Mouse (Mus musculus): ENCODE data around the gene Mad2l2. TPM values are rescaled to one million over a fixed set of nuclear protein-coding genes. Genes with fewer than 3 reads are reported as not detected.

Gene Mad2l2
- polyA plus RNA-seq, 1 experiment from 2014 or later = 100 TPM

- peak overlapping the region; percentile 90 for H3K4me2 ChIP-seq (ENCODE audit: low read length)
- H3K9ac ChIP-seq (ENCODE audit: low read depth, low read length) = peak overlapping the region; percentile 68
- H3K27ac ChIP-seq (ENCODE audit: low read length) = no peak overlapping the region
- H3K36me3 ChIP-seq (ENCODE audit: control insufficient read depth, insufficient read depth, low read length) = no peaks in the 10 kb centered on the region
- 5% methylated on average over 24 of the region's 30 CpGs for WGBS
- no peak; the same call in 1 of the 2 replicates for ATAC-seq
- H3K9me3 ChIP-seq (replicated peaks; ENCODE audit: control insufficient read depth, low read length, poor library complexity, severe bottlenecking) = no peaks in the 10 kb centered on the region
- H3K4me1 ChIP-seq (ENCODE audit: control insufficient read depth, insufficient read depth, low read length) = peaks cover 10% of the 10 kb centered on the region
- peak overlapping the region; percentile 53 for H3K4me3 ChIP-seq (ENCODE audit: low read depth, low read length)
- no peaks in the 10 kb centered on the region for H3K27me3 ChIP-seq (ENCODE audit: control insufficient read depth, insufficient read depth, low read depth, low read length)
These were observed 42.9 kb upstream of the Mad2l2 start for GRCm38 (mm10) chr4:148087091-148087906.

- WGBS = 4% methylated on average over 33 of the region's 34 CpGs
These were observed 42.2 kb upstream of the Mad2l2 start, which contains the start of gene Agtrap for GRCm38 (mm10) chr4:148087907-148088527. Gene Agtrap, minus strand, starts transcription at chr4:148088031.

GRCm38 (mm10) chr4:148089166-148089565, 41.0 kb upstream of the Mad2l2 start:
- Histone ChIP-seq H3K4me1 (ENCODE audit: control insufficient read depth, insufficient read depth, low read length) (peaks cover 10% of the 10 kb centered on the region), H3K4me3 (ENCODE audit: low read depth, low read length) (no peak overlapping the region), H3K36me3 (ENCODE audit: control insufficient read depth, insufficient read depth, low read length) (no peaks in the 10 kb centered on the region), H3K9ac (ENCODE audit: low read depth, low read length) (no peak overlapping the region), H3K9me3 (replicated peaks; ENCODE audit: control insufficient read depth, low read length, poor library complexity, severe bottlenecking) (no peaks in the 10 kb centered on the region), H3K27me3 (ENCODE audit: control insufficient read depth, insufficient read depth, low read depth, low read length) (no peaks in the 10 kb centered on the region), H3K4me2 (ENCODE audit: low read length) (no peak overlapping the region), H3K27ac (ENCODE audit: low read length) (no peak overlapping the region)
- no peak for ATAC-seq
- 55% methylated on average over 4 of the region's 4 CpGs for WGBS

More at GRCm38 (mm10) chr4:148087907-148088527, 42.2 kb upstream of the Mad2l2 start, which contains the start of gene Agtrap:
- no peaks in the 10 kb centered on the region for H3K9me3 ChIP-seq (replicated peaks; ENCODE audit: control insufficient read depth, low read length, poor library complexity, severe bottlenecking)
- ATAC-seq = peak; percentile 94
- H3K4me1 ChIP-seq (ENCODE audit: control insufficient read depth, insufficient read depth, low read length) = peaks cover 10% of the 10 kb centered on the region
- peak within 1 kb of the TSS; percentile 78 for H3K27ac ChIP-seq (ENCODE audit: low read length)
- peak within 1 kb of the TSS; percentile 53 for H3K4me3 ChIP-seq (ENCODE audit: low read depth, low read length)
- no peaks in the 10 kb centered on the region for H3K36me3 ChIP-seq (ENCODE audit: control insufficient read depth, insufficient read depth, low read length)
- H3K4me2 ChIP-seq (ENCODE audit: low read length) = peak within 1 kb of the TSS; percentile 90
- H3K27me3 ChIP-seq (ENCODE audit: control insufficient read depth, insufficient read depth, low read depth, low read length) = no peaks in the 10 kb centered on the region
- peak within 1 kb of the TSS; percentile 68 for H3K9ac ChIP-seq (ENCODE audit: low read depth, low read length)

GRCm38 (mm10) chr4:148091181-148091580, 39.0 kb upstream of the Mad2l2 start:
- no peak for ATAC-seq
- Histone ChIP-seq H3K4me1 (ENCODE audit: control insufficient read depth, insufficient read depth, low read length) (peaks cover 10% of the 10 kb centered on the region), H3K9me3 (replicated peaks; ENCODE audit: control insufficient read depth, low read length, poor library complexity, severe bottlenecking) (no peaks in the 10 kb centered on the region), H3K4me3 (ENCODE audit: low read depth, low read length) (no peak overlapping the region), H3K4me2 (ENCODE audit: low read length) (no peak overlapping the region), H3K27ac (ENCODE audit: low read length) (no peak overlapping the region), H3K9ac (ENCODE audit: low read depth, low read length) (no peak overlapping the region), H3K27me3 (ENCODE audit: control insufficient read depth, insufficient read depth, low read depth, low read length) (no peaks in the 10 kb centered on the region), H3K36me3 (ENCODE audit: control insufficient read depth, insufficient read depth, low read length) (no peaks in the 10 kb centered on the region)
- WGBS = 96% methylated on average over 1 of the region's 1 CpGs

- Histone ChIP-seq H3K9me3 (replicated peaks; ENCODE audit: control insufficient read depth, low read length, poor library complexity, severe bottlenecking) (no peaks in the 10 kb centered on the region), H3K4me2 (ENCODE audit: low read length) (no peak overlapping the region), H3K4me3 (ENCODE audit: low read depth, low read length) (no peak overlapping the region), H3K9ac (ENCODE audit: low read depth, low read length) (no peak overlapping the region), H3K4me1 (ENCODE audit: control insufficient read depth, insufficient read depth, low read length) (peaks cover 6% of the 10 kb centered on the region), H3K27me3 (ENCODE audit: control insufficient read depth, insufficient read depth, low read depth, low read length) (no peaks in the 10 kb centered on the region), H3K36me3 (ENCODE audit: control insufficient read depth, insufficient read depth, low read length) (no peaks in the 10 kb centered on the region), H3K27ac (ENCODE audit: low read length) (no peak overlapping the region)
- ATAC-seq = no peak
- 92% methylated on average over 11 of the region's 11 CpGs for WGBS
These were observed 37.5 kb upstream of the Mad2l2 start for GRCm38 (mm10) chr4:148092551-148093271.

GRCm38 (mm10) chr4:148094161-148094560, 36.0 kb upstream of the Mad2l2 start:
- Histone ChIP-seq H3K9me3 (replicated peaks; ENCODE audit: control insufficient read depth, low read length, poor library complexity, severe bottlenecking) (no peaks in the 10 kb centered on the region), H3K4me2 (ENCODE audit: low read length) (no peak overlapping the region), H3K36me3 (ENCODE audit: control insufficient read depth, insufficient read depth, low read length) (no peaks in the 10 kb centered on the region), H3K27ac (ENCODE audit: low read length) (no peak overlapping the region), H3K9ac (ENCODE audit: low read depth, low read length) (no peak overlapping the region), H3K4me3 (ENCODE audit: low read depth, low read length) (no peak overlapping the region), H3K4me1 (ENCODE audit: control insufficient read depth, insufficient read depth, low read length) (no peaks in the 10 kb centered on the region), H3K27me3 (ENCODE audit: control insufficient read depth, insufficient read depth, low read depth, low read length) (no peaks in the 10 kb centered on the region)
- ATAC-seq = no peak
- WGBS = 88% methylated on average over 5 of the region's 5 CpGs

- WGBS = 81% methylated on average over 4 of the region's 4 CpGs
- Histone ChIP-seq H3K4me3 (ENCODE audit: low read depth, low read length) (no peak overlapping the region), H3K4me1 (ENCODE audit: control insufficient read depth, insufficient read depth, low read length) (no peaks in the 10 kb centered on the region), H3K9ac (ENCODE audit: low read depth, low read length) (no peak overlapping the region), H3K27me3 (ENCODE audit: control insufficient read depth, insufficient read depth, low read depth, low read length) (no peaks in the 10 kb centered on the region), H3K4me2 (ENCODE audit: low read length) (no peak overlapping the region), H3K27ac (ENCODE audit: low read length) (no peak overlapping the region), H3K9me3 (replicated peaks; ENCODE audit: control insufficient read depth, low read length, poor library complexity, severe bottlenecking) (no peaks in the 10 kb centered on the region), H3K36me3 (ENCODE audit: control insufficient read depth, insufficient read depth, low read length) (no peaks in the 10 kb centered on the region)
- no peak for ATAC-seq
These were observed 35.1 kb upstream of the Mad2l2 start for GRCm38 (mm10) chr4:148095081-148095480.

GRCm38 (mm10) chr4:148097936-148098335, 32.2 kb upstream of the Mad2l2 start:
- 87% methylated on average over 2 of the region's 2 CpGs for WGBS
- no peak for ATAC-seq
- H3K4me2 ChIP-seq (ENCODE audit: low read length) = no peak overlapping the region
- H3K36me3 ChIP-seq (ENCODE audit: control insufficient read depth, insufficient read depth, low read length) = no peaks in the 10 kb centered on the region
- no peaks in the 10 kb centered on the region for H3K9me3 ChIP-seq (replicated peaks; ENCODE audit: control insufficient read depth, low read length, poor library complexity, severe bottlenecking)
- no peak overlapping the region for H3K9ac ChIP-seq (ENCODE audit: low read depth, low read length)
- H3K27me3 ChIP-seq (ENCODE audit: control insufficient read depth, insufficient read depth, low read depth, low read length) = no peaks in the 10 kb centered on the region
- no peak overlapping the region for H3K4me3 ChIP-seq (ENCODE audit: low read depth, low read length)
- H3K27ac ChIP-seq (ENCODE audit: low read length) = no peak overlapping the region
- H3K4me1 ChIP-seq (ENCODE audit: control insufficient read depth, insufficient read depth, low read length) = peaks cover 10% of the 10 kb centered on the region

All from midbrain, embryonic 16.5 days (tissue).